In genomic region chr5:148632516-148633170, GRCm38 (mm10) we compare ENCODE assay signal across 10 mouse cellular contexts.
DNase-seq lines count a peak whose midpoint lies in the region; ATAC-seq and TF ChIP-seq lines count a peak whose summit lies in the region.
"Had no signal": no experiment of that assay in that cellular context is flagged by ENCODE, and none has a peak within 500 bp of the region (broad histone marks: within the 10 kb centered on the region; RNA-seq: fewer than 3 reads in every experiment).

No protein-coding gene starts in this region.

- no peaks in the 10 kb centered on the region for H3K36me3 ChIP-seq in midbrain, embryonic 16.5 days (ENCODE audit: control insufficient read depth, insufficient read depth, low read length)
- H3K36me3 ChIP-seq in midbrain, embryonic 13.5 days, result no peaks in the 10 kb centered on the region
- H3K36me3 ChIP-seq in myocyte (ENCODE audit: control insufficient read depth, insufficient read depth), result no peaks in the 10 kb centered on the region
- H3K36me3 ChIP-seq in neural tube, embryonic 15.5 days, result no peaks in the 10 kb centered on the region
- H3K36me3 ChIP-seq: embryonic facial prominence, embryonic 12.5 days had no signal

- no peak overlapping the region for H3K9ac ChIP-seq in midbrain, embryonic 16.5 days (ENCODE audit: low read depth, low read length)
- no peak overlapping the region for H3K9ac ChIP-seq in midbrain, embryonic 13.5 days (replicated peaks)
- H3K9ac ChIP-seq in neural tube, embryonic 15.5 days (replicated peaks), result no peak overlapping the region
- H3K9ac ChIP-seq: embryonic facial prominence, embryonic 12.5 days had no signal

- 0 out of 2 replicates have a peak, but pooled peaks have one; percentile 32 for ATAC-seq in midbrain, embryonic 16.5 days
- ATAC-seq in midbrain, embryonic 13.5 days, result no peak
- no peak for ATAC-seq in neural tube, embryonic 15.5 days (ENCODE audit: low FRiP score)

- TF ChIP-seq POLR2A in myocyte (IDR thresholded peaks at IDR 0.05; ENCODE audit: insufficient read length, low read depth), result no peak

- H3K9me3 ChIP-seq in midbrain, embryonic 16.5 days (replicated peaks; ENCODE audit: control insufficient read depth, low read length, poor library complexity, severe bottlenecking), result no peaks in the 10 kb centered on the region
- no peaks in the 10 kb centered on the region for H3K9me3 ChIP-seq in midbrain, embryonic 13.5 days
- H3K9me3 ChIP-seq in neural tube, embryonic 15.5 days (replicated peaks), result no peaks in the 10 kb centered on the region
- H3K9me3 ChIP-seq: embryonic facial prominence, embryonic 12.5 days had no signal

- no peak overlapping the region for H3ac ChIP-seq in myocyte (ENCODE audit: control insufficient read depth, insufficient read length)

- no peaks in the 10 kb centered on the region for H3K27me3 ChIP-seq in midbrain, embryonic 16.5 days (ENCODE audit: control insufficient read depth, insufficient read depth, low read depth, low read length)
- H3K27me3 ChIP-seq in midbrain, embryonic 13.5 days, result no peaks in the 10 kb centered on the region
- no peaks in the 10 kb centered on the region for H3K27me3 ChIP-seq in myocyte (ENCODE audit: control insufficient read depth, insufficient read depth, insufficient read length)
- H3K27me3 ChIP-seq in neural tube, embryonic 15.5 days (replicated peaks), result no peaks in the 10 kb centered on the region
- H3K27me3 ChIP-seq: embryonic facial prominence, embryonic 12.5 days had no signal

- WGBS in midbrain, embryonic 16.5 days, result 61% methylated on average over 11 of the region's 11 CpGs
- WGBS in midbrain, embryonic 13.5 days, result 68% methylated on average over 11 of the region's 11 CpGs
- 69% methylated on average over 11 of the region's 11 CpGs for WGBS in neural tube, embryonic 15.5 days

- H3K4me1 ChIP-seq in midbrain, embryonic 16.5 days (ENCODE audit: control insufficient read depth, insufficient read depth, low read length), result peaks cover 3% of the 10 kb centered on the region; the same call in 1 of the 2 replicates
- H3K4me1 ChIP-seq in midbrain, embryonic 13.5 days (replicated peaks), result 0 out of 2 replicates have a peak, but pooled peaks cover 12% of the 10 kb centered on the region
- H3K4me1 ChIP-seq in neural tube, embryonic 15.5 days, result peaks cover 15% of the 10 kb centered on the region; the same call in 1 of the 2 replicates
- H3K4me1 ChIP-seq: embryonic facial prominence, embryonic 12.5 days had no signal

- H3K79me2 ChIP-seq in myocyte (ENCODE audit: control insufficient read depth, insufficient read depth), result no peaks in the 10 kb centered on the region

- no peak overlapping the region for H3K27ac ChIP-seq in midbrain, embryonic 16.5 days (ENCODE audit: low read length)
- H3K27ac ChIP-seq in midbrain, embryonic 13.5 days, result no peak overlapping the region
- no peak overlapping the region for H3K27ac ChIP-seq in neural tube, embryonic 15.5 days (replicated peaks)
- H3K27ac ChIP-seq: embryonic facial prominence, embryonic 12.5 days had no signal

- H3K4me2 ChIP-seq in midbrain, embryonic 16.5 days (ENCODE audit: low read length), result no peak overlapping the region
- no peak overlapping the region for H3K4me2 ChIP-seq in midbrain, embryonic 13.5 days (replicated peaks)
- peak overlapping the region; percentile 43 for H3K4me2 ChIP-seq in myocyte (ENCODE audit: low read depth)
- no peak overlapping the region for H3K4me2 ChIP-seq in neural tube, embryonic 15.5 days
- H3K4me2 ChIP-seq: embryonic facial prominence, embryonic 12.5 days had no signal

- H3K4me3 ChIP-seq in midbrain, embryonic 16.5 days (ENCODE audit: low read depth, low read length), result no peak overlapping the region
- H3K4me3 ChIP-seq in midbrain, embryonic 13.5 days (replicated peaks), result no peak overlapping the region
- H3K4me3 ChIP-seq in myocyte, result no peak overlapping the region
- H3K4me3 ChIP-seq in neural tube, embryonic 15.5 days (replicated peaks), result no peak overlapping the region
- H3K4me3 ChIP-seq: embryonic facial prominence, embryonic 12.5 days had no signal

- intact Hi-C loops in heart, postnatal 10 days (cut with DNase I), result loop anchor here (5.0 kb wide), 1 partner anchor 160 kb away; no protein-coding TSS in a partner anchor

- peak; percentile 19 to 66 for DNase-seq in adrenal gland, adult (ENCODE audit: inconsistent age in 2 of 2, low spot score in 1 of 2)
- DNase-seq in adrenal gland, postnatal 4 days (ENCODE audit: low spot score in 2 of 2), result no peak
- DNase-seq in heart, postnatal 10 days, result peak; percentile 67 to 77
- no peak for DNase-seq in thymus, adult 18-20 months
- DNase-seq: thymus, postnatal 4 days had no signal

TF ChIP-seq in myocyte, 11 proteins besides CTCF, POLR2A, EP300 and RAD21:
- TF ChIP-seq SRF (IDR thresholded peaks at IDR 0.05; ENCODE audit: control insufficient read depth, insufficient read length, low read depth), result no peak
- peak; percentile 46 for TF ChIP-seq USF1 (IDR thresholded peaks at IDR 0.05; ENCODE audit: low read depth)

Comparison
In these comparisons a context has a peak if more than half of its experiments do, and no peak if none do; other contexts are left out.
1. DNase-seq: peak in adrenal gland, adult (2 of 2) and heart, postnatal 10 days (2 of 2); none in adrenal gland, postnatal 4 days (0 of 2) and thymus, adult 18-20 months (0 of 2).